Mouse (Mus musculus) monocyte, adult 5-6 weeks (primary cell): ENCODE measurements around the gene Gif. TPM values are rescaled to one million over a fixed set of nuclear protein-coding genes. Genes with fewer than 3 reads are reported as not detected.

Source experiments
- ATAC-seq: fragments of 153-309, 156-312 bp; replicated peaks from 2 replicates; pipeline ENCODE4 v1.8.0; 2017; ENCODE audit warnings: mild to moderate bottlenecking; ENCODE audit not compliant: low TSS enrichment, insufficient number of reproducible peaks, severe bottlenecking, poor library complexity, low FRiP score
- total RNA-seq: library from RNA; stranded (forward); fragments of 200-1000, 200-491, 200-594 nt; gene quantifications from 3 replicates; pipeline ENCODE4 v1.2.3, GENCODE M21; 2017

Gene Gif
- not detected in 3 replicates for total RNA-seq

DNA sequence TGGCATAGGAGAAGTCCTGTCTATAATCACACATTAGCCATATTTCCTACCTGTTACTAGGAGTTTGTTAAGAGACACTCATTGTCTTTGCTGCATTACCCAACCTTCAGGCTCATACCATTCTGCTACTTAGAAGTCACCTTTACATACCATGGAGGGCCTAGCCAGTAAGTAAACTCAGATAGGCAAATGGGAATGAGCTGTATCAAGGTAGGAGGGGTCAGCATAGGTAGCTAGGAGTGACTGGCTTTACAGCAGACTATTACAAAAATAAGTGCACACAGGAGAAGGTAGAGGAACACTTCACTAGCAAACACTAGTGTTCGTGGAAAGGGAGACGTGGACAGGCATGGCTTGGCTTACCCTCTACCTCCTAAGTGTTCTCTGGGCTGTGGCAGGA, at the start of gene Gif:
Gene Gif (plus strand): TSS at position 257 of the 400 bp plus-strand sequence.
- no peak for ATAC-seq

DNA sequence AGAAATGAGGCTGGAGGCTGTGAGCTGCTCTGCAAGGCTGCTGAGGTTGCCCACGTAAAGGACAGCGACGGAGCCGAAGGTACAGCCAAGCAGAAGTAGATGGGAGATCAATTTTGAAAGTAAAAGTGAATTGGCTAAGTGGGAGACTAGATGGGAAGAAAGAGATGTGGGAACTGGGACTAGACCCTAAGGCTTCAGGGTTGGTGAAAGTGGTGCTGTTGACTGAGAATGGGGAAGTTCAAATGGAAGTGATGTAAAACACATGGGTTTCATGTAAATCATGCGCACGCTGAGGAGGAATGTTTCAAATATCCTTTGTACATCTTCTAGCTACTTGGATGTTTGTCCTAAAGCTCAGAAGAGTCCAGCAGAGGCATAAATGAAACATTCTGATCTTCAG, 49.0 kb upstream of the Gif start:
- ATAC-seq: peak; percentile 56; the same call in 1 of the 2 replicates

DNA sequence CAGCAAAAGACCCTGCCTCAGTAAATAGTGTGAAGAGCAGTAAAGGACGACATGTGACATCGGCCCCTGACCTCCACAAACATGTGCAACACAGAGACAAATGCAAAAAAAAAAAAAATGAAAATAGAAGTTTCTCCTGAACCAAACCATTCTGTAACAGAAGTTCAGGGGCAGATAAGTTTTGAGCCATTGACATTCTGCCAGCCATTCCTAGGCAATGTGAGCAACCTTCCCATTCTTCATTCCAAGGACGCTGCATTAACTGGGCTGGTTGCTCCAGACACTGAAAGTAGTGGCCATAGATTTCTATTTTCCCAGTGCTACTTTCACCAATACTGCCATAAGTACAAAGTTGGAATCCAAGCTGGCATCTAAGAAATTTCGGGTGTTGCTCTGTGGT, 34.9 kb upstream of the Gif start:
- ATAC-seq: no peak

DNA sequence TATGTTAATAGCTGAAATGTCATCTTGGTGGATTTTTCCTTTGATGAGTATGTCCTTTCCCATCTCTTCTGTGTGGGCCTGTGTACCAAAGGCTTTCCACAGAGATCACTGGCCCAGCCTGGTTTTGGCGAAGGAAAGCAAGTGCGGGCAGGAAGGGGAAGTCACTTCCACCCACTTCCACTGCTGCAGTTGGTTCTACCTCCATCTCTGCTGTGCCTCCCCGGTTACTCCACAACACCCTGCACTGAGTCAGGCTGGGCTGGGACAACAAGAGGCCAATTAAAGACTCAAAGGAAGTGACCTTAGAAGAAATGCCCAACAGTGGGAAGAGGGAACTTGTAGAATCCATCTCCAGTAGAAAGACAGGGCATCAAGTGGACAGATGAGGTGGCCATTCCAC, 27.3 kb upstream of the Gif start:
- no peak for ATAC-seq

DNA sequence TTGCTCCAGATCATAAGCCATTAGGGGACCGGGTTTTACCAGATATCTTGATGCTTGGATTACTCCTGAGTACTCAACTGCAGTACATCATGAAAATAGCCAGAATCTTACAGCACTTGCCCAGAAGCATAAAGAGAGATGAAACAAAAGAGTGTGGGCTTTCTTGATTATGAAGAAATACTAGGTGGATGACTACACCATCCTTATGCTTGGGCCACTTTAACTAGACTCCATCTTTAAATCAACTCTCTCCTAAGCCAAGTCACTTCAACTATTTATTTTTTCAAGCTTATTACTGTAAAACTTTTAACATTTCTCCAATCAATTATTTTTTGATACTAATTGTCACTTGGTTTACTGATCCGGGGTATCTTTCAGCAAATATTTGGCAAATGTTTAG, 23.5 kb upstream of the Gif start:
- ATAC-seq: no peak

DNA sequence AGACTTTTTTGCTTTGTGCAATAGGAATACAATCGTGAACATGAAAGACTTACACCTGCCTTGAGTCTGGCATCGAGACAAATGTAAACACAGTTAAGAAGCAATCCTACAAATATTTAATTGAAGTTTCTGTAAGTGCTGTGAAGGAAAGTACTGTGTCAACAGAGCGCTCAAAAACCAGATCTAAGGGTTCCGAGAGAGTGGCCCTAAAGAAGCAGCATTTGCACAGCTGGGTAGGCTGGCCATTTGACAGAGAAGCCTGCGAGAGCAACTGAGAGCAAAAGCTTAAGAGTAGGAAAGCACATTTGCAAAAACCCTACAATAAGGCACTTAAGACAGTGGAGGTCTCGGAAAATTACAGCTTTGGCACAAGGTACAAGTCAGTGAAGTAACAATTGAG, 23.1 kb upstream of the Gif start:
- ATAC-seq: no peak

DNA sequence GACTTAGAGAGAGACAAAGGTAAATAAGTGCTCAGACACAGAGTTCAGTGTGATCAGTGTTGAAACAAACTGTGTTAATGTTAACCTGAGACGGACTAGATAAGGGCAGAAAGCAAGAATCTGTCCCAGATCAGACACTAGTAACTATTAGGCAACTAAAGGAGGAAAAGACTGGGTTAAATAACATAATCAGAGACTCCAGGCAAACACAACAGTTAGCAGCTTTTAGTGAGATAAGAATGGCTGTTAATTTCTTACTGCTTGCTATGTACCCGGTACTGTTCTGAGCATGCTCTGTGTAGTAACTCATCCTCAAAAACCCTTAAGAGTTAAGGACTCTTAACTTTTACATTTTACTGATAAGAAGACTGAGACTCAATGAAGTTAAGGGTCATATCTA, 21.4 kb upstream of the Gif start:
- no peak for ATAC-seq

DNA sequence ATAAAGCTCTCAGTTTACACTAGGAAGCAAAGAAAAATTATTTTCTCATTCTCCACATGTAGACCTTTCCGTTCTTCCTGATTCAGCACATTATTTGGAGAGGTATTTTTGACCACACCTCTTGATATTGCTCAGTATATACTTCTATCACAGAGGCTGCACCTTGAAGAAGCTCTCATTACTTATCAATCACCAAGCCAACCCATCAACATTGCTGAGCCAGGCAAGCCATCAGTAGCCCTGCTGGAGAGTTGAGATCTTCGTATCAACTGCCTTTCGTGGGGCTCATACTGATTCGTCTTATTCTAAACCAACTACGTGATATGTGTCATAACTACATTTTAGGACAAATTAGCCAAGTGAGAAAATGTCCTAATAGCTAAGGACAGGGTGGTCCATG, 20.1 kb upstream of the Gif start:
- no peak for ATAC-seq

DNA sequence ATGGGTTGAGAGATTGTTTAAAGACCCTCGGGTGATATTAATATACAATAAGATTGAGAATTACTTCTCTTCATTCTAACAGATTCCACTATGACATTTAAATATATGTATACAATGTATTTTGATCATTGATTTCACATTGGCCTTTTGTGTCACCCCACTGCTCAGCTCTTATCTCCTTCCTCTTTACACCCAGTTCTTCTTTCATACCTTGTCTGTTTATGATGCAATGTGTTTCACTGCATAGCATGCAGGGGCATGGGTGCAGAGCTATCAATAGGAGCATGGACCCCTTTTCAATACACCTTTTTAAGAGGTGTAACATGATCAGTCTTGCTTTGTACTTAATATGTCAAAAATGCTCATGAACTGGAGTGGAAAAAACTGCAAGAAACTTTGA, 17.1 kb upstream of the Gif start:
- ATAC-seq: no peak

DNA sequence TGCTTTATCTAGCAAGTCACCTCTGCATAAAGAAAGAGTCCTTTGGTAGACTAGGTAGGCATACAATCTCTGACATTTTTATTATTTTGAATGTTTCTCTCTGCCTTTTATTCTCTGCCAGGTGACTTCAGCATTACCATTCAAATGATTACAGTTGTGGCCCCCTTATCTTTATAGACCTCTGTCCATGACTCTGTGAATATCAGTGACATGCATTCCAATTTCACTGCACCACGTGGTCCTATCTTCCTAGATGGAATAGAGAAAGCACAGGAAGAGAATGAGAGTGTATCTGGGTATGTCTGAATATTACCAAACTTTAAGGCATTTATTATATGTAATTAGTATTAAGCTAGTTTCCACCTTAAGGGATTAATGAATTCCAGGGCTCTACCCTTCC, 10.9 kb upstream of the Gif start:
- ATAC-seq: no peak

DNA sequence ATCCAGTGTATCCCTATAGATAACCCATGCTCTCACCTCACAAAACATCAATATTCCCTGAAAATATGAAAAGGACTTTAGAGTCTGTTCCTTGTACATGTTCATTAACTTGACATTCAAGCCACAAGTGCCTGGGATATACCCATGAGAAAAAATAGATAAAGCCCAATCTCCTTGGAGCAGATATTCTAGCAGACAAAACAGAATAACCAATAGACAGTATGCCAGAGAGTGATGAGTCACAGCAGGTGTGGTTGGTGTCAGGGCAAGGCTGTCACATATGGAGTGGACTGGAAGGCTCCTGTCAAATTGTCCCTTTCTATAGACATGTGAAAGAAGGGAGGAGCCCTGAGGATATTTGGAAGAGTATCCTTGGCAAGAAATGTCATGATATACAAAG, 1.7 kb upstream of the Gif start:
- no peak for ATAC-seq

DNA sequence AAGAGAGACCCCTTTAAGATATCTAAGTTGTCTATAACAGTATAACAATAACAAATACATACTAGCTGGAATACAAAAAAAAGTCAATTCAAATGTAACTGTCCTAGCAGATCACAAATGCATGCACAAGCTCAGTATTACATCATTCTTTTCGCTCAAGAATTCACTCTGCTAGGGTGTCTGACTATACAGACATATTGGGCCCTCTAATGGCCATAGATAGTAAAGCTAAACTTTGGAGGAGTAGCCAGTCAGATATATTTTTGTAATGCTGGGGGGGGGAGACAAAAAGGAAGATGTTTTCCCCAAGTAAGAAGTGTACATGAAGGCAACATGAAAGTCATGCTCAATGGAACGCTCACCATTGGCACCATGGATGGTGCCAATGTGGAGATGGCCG, 17.7 kb downstream of the Gif start:
- ATAC-seq: no peak

DNA sequence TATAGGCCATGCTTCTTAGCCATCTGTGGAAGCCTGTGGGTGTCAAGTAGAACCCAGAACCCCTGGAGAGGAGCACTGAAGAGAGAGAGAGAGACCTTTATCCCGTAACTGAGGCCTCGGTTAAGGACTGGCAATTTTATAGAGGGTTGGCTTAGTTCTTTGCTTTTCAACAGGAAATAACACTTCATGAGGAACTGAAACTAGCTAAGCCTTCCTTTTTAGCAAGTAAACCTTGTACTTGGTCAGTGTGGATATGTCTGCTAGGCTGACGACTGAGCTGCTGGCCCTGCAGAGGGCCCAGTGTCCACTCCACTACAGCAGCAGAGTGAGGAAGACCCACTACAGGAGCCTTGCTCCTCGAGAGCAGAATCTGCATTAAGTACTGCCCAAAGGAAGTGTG, 19.1 kb downstream of the Gif start:
- ATAC-seq: peak; percentile 62

DNA sequence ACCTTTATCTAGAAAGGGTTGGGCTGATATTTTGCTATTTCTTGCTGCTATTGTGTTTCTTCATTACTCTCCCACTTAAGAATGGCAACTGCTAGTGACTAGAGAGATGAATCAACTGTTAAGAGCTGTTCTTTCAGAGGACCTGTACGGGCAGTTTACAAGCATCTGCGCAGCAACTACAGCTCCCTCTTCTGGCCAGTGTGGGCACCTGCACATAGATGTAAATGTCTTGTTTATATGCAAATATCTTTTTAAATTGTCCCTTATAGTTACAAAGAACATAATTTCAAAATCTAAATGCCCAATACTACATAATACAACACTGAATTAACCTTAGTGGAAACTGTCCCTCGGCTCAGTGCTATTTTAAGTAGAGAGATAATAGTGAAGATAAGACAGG, 20.8 kb downstream of the Gif start:
- ATAC-seq: peak; percentile 46; the same call in 1 of the 2 replicates

DNA sequence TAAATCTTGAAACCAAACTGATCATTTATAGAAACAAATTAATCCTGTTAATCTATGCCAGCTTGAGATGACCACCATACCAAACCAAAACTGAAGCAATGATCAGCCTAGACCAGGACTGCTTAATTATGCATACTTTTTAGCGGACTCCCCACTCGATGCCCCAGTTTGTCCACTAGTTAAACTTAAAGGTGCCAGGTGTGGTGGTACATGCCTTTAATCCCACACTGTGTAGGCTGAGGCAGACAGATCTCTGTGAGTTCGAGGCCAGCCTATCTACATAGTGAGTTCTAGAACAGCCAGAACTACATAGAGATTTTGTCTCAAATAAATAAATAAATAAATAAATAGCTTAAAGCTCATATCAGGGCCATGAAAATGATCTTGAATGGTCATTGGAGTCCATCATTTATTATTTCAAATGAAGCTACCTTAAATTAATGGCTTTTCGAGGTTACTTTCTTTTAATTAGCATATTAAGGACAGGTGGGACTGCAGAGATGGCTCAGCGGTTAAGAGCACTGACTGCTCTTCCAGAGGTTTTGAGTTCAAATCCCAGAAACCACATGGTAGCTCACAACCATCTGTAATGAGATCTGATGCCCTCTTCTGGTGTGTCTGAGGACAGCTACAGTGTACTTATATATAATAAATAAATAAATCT, 22.0 kb downstream of the Gif start:
- ATAC-seq: no peak

DNA sequence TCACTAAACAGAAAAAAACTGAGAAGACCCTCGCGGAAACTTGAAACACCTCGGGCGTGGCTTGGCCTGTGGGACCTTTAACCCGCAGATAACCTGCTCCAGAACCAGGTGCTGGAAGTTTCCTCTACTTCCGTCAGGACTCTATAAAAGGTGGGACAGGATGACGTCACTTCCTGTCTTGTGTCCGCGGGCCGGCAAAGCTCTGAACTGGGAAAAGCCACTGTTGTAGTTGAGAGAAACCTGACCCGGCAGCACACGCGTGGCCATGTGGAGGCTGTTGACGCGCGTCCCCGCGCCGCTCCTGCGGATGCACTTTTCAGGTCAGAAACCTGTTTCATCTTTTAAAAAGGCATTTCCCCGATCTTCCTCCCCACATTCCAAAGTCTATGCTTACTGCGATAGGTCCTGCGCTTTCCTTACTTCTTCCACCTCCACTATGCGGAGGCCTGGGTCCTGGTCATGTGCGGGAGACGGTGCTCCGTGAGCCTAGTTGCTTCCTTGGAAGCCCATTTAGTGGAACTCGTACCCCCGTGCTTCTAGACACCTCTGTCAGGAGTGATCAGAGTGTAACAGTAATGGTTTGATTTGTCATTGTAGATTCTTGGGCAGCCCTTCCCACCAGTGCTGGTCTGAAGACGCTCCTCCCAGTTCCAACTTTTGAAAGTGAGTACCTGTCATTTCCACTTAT, 23.0 kb downstream of the Gif start, which contains the start of gene Mrpl16:
Gene Mrpl16 (plus strand): TSS at position 187 of the 688 bp plus-strand sequence.
- ATAC-seq: peak; percentile 71

DNA sequence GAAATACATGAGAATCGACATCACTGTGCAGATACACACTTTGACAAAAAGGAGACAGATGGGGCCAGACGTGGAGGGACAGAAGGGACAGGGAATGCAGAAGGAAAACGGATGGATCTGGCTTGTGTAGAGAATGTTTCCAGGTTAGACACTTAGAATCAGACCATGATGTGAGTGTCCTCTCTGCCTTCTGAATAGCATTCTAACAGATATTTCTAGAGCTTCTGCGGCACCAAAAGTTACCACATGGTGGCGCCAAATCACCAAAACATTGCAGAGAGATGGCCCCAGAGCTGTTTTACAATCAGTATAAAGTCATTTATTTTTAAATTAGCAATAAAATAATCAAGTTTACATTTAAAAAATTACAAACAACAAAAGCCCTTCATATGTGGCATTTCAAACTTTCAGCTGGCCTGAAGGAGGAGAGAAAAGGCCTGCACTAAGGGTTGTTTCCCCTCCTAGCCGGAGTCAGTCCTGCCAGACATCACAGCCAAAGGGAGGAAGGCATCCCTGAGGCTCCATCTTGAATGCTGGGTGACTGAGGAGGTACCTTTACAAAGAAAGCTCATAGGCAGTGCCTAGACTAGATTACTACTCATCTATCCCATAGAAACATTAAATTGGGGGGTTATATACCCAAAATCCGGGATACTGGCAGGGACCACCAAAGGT, 30.0 kb downstream of the Gif start:
- peak; percentile 64; the same call in 1 of the 2 replicates for ATAC-seq

DNA sequence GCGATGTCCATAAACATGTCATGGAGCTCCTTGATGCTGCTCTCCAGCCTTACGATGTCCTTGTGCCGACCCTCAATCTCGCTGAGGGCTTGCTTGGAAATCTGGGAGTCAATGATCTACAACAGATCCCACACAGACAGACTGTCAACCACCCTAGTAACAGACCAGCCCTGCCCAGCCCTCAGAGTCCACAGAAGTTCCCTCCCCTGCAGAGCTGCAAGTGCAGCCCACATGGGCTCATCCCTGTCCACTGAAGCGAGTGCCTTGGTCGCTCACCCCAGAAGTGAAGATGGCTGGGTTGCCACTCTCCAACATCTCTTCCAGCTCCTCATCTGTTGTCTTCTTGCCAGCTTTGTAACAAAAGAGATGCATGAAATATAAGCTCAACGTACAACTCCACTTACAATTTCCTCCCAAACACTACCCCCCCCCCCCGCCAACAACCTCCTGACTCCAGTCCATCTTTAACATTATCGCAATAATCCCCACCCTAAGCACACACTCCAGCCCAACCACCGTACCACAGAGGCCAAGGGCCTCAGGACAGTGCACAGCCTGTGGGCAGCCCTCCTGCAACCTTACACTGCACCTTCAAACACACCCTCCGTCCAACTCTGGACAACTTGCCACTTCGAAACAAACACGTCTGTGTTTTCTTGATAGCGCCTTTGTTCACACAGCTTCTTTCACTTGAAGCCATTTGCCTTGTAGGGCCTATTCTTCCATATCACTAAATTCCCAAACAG, 38.2 kb downstream of the Gif start:
- ATAC-seq: no peak

DNA sequence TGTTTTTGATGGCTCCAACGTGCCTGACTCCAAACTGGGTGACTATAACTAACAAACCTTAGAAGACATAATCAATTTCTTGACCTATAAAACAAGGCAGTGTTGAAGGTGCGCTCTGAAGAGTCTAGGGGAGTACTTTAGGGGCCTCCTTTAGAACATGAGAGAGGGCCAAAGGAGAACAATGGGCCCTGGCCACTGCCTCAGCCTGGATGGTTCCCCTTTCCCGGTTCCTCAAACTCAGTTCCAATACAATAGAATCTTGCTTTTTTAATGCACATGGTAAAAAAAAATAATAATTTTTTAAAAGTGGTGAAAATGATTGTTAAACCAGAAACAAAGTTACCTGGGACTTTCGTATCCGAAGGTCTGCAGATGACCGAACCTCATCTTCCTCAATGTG, 40.5 kb downstream of the Gif start:
- no peak for ATAC-seq
